Comparison of ENCODE assay signal across 8 mouse cellular contexts in genomic region chr9:61371755-61372509, GRCm38 (mm10). TPM values are rescaled to one million over a fixed set of nuclear protein-coding genes. Genes with fewer than 3 reads are reported as not detected.
A peak's percentile ranks its signal among the peaks of the same experiment; 100 is the strongest.
DNase-seq lines count a peak whose midpoint lies in the region; ATAC-seq lines count a peak whose summit lies in the region.

TSS of gene Tle3 (plus strand) at chr9:61372366.

- peaks cover 8% of the 10 kb centered on the region; the same call in 1 of the 2 replicates for H3K36me3 ChIP-seq in heart, embryonic 14.5 days (ENCODE audit: control insufficient read depth, insufficient read depth, low read length)
- 0 out of 2 replicates have a peak, but pooled peaks cover 5% of the 10 kb centered on the region for H3K36me3 ChIP-seq in liver, embryonic 13.5 days
- no peaks in the 10 kb centered on the region for H3K36me3 ChIP-seq in stomach, embryonic 16.5 days (ENCODE audit: control insufficient read depth, insufficient read depth, low read length)

- H3K4me1 ChIP-seq in heart, embryonic 14.5 days (ENCODE audit: control insufficient read depth in 2 of 2, insufficient read depth in 2 of 2, low read length in 2 of 2), result peaks cover 28 to 66% of the 10 kb centered on the region in 2 experiments
- H3K4me1 ChIP-seq in liver, embryonic 13.5 days (replicated peaks), result peaks cover 90% of the 10 kb centered on the region
- peaks cover 54% of the 10 kb centered on the region for H3K4me1 ChIP-seq in stomach, embryonic 16.5 days (ENCODE audit: control insufficient read depth, insufficient read depth, low read length)

- ATAC-seq in CD4-positive, CD25-positive, alpha-beta regulatory T cell, adult 4 months, result peak; percentile 71
- peak; percentile 66 for ATAC-seq in heart, embryonic 14.5 days (ENCODE audit: insufficient number of reproducible peaks, insufficient read depth, low FRiP score, low read depth)
- peak; percentile 74 for ATAC-seq in liver, embryonic 13.5 days (ENCODE audit: low read depth)
- ATAC-seq in stomach, embryonic 16.5 days (ENCODE audit: insufficient read depth, low FRiP score), result peak; percentile 65

- peaks cover 43% of the 10 kb centered on the region for H3K27me3 ChIP-seq in heart, embryonic 14.5 days (ENCODE audit: control insufficient read depth, insufficient read depth, low read length)
- H3K27me3 ChIP-seq in liver, embryonic 13.5 days, result peaks cover 61% of the 10 kb centered on the region
- 0 out of 2 replicates have a peak, but pooled peaks cover 3% of the 10 kb centered on the region for H3K27me3 ChIP-seq in stomach, embryonic 16.5 days (ENCODE audit: control insufficient read depth, insufficient read depth, low read length)

- H3K4me2 ChIP-seq in heart, embryonic 14.5 days (ENCODE audit: low read length), result peak within 1 kb of the TSS; percentile 96
- peak within 1 kb of the TSS; percentile 98 for H3K4me2 ChIP-seq in liver, embryonic 13.5 days
- H3K4me2 ChIP-seq in stomach, embryonic 16.5 days (ENCODE audit: low read depth, low read length), result peak within 1 kb of the TSS; percentile 98

- DNase-seq in c-Kit-negative CD71-positive TER-119-positive erythroid progenitor cells, embryonic 14.5 days (ENCODE audit: low read depth, low spot score), result peak; percentile 73
- peak; percentile 97 for DNase-seq in fibroblast of lung, adult 2 months (ENCODE audit: low read depth)
- peak; percentile 99 for DNase-seq in kidney, postnatal 14 days
- peak; percentile 94 for DNase-seq in liver, embryonic 13.5 days
- peak; percentile 99 for DNase-seq in neural tube, embryonic 10.5 days (ENCODE audit: extremely low spot score, low spot score)

- peak within 1 kb of the TSS; percentile 60 to 74 for H3K4me3 ChIP-seq in heart, embryonic 14.5 days (ENCODE audit: control insufficient read depth in 1 of 2, insufficient read depth in 1 of 2, low read depth in 1 of 2, low read length in 2 of 2)
- peak within 1 kb of the TSS; percentile 72 for H3K4me3 ChIP-seq in liver, embryonic 13.5 days (replicated peaks)
- H3K4me3 ChIP-seq in stomach, embryonic 16.5 days (replicated peaks; ENCODE audit: low read length), result peak within 1 kb of the TSS; percentile 91

- H3K9me3 ChIP-seq in heart, embryonic 14.5 days (ENCODE audit: control insufficient read depth, low read length), result no peaks in the 10 kb centered on the region
- H3K9me3 ChIP-seq in liver, embryonic 13.5 days (replicated peaks), result no peaks in the 10 kb centered on the region
- no peaks in the 10 kb centered on the region for H3K9me3 ChIP-seq in stomach, embryonic 16.5 days (replicated peaks; ENCODE audit: control insufficient read depth, low read length)

- under 1% methylated on average over 35 of the region's 35 CpGs for WGBS in heart, embryonic 14.5 days
- WGBS in liver, embryonic 13.5 days (ENCODE audit: insufficient replicate concordance), result under 1% methylated on average over 35 of the region's 35 CpGs
- WGBS in stomach, embryonic 16.5 days, result under 1% methylated on average over 35 of the region's 35 CpGs

- H3K27ac ChIP-seq in heart, embryonic 14.5 days (replicated peaks in 1 of 2; ENCODE audit: control insufficient read depth in 1 of 2, insufficient read depth in 1 of 2, low read depth in 2 of 2, low read length in 2 of 2), result peak within 1 kb of the TSS; percentile 69 to 72
- peak within 1 kb of the TSS; percentile 88 for H3K27ac ChIP-seq in liver, embryonic 13.5 days
- H3K27ac ChIP-seq in stomach, embryonic 16.5 days (ENCODE audit: low read length), result peak within 1 kb of the TSS; percentile 97

- peak within 1 kb of the TSS; percentile 86 for H3K9ac ChIP-seq in heart, embryonic 14.5 days (ENCODE audit: low read length)
- H3K9ac ChIP-seq in liver, embryonic 13.5 days, result peak within 1 kb of the TSS; percentile 80
- peak within 1 kb of the TSS; percentile 97 for H3K9ac ChIP-seq in stomach, embryonic 16.5 days (ENCODE audit: low read length)

RNA-seq across cellular contexts. Expression of gene Tle3, which starts in this region (rescaled TPM):
- 10 to 100 TPM; 19.6 to 23.7 TPM for polyA plus RNA-seq in CD4-positive, CD25-positive, alpha-beta regulatory T cell, adult 4 months (2017; shearing (Covaris generic))
- polyA plus RNA-seq in heart, embryonic 14.5 days (2014; fragmentation: Nextera tagmentation; extraction: Ambion mirVana), result 5.2 and 6.4 TPM in 2 replicates
- polyA plus RNA-seq in liver, embryonic 13.5 days (2015; fragmentation: Nextera tagmentation; extraction: Ambion mirVana), result 3.7 and 3.8 TPM in 2 replicates
- 20.2 and 21.4 TPM in 2 replicates for polyA plus RNA-seq in stomach, embryonic 16.5 days (2015; fragmentation: Nextera tagmentation; extraction: Ambion mirVana)

Comparison
In these comparisons a context has a peak if more than half of its experiments do, and no peak if none do; other contexts are left out.
1. Peak in every context shown above with its lines: DNase-seq, ATAC-seq, H3K4me3 ChIP-seq and H3K27ac ChIP-seq.